Comparison of ENCODE assay signal across 10 mouse cellular contexts in the genomic region with DNA sequence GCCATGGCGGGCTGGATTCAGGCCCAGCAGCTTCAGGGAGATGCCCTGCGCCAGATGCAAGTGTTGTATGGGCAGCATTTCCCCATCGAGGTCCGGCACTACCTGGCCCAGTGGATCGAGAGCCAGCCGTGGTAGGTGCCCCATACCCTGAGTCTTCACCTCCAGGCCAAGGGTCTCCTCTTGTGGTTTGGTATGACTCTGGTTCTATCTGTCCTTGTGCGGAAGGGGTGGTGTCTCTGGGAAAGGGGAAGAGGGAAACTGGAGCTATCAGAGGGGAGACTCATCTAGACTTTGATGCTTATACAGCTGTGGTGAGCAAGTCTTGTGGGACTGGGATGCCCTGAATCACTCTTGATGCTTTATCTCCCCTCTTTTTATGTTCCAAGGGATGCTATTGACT. TPM values are rescaled to one million over a fixed set of nuclear protein-coding genes. Genes with fewer than 3 reads are reported as not detected.
A peak's percentile ranks its signal among the peaks of the same experiment; 100 is the strongest.
DNase-seq lines count a peak whose midpoint lies in the region; ATAC-seq and TF ChIP-seq lines count a peak whose summit lies in the region.
"Had no signal": no experiment of that assay in that cellular context is flagged by ENCODE, and none has a peak within 500 bp of the region (broad histone marks: within the 10 kb centered on the region; RNA-seq: fewer than 3 reads in every experiment).

No protein-coding gene starts in this region.

- H3K27ac ChIP-seq in heart, embryonic 12.5 days (ENCODE audit: poor library complexity, severe bottlenecking) = no peak overlapping the region
- H3K27ac ChIP-seq in embryonic facial prominence, embryonic 15.5 days (replicated peaks) = no peak overlapping the region
- H3K27ac ChIP-seq in liver, embryonic 16.5 days (ENCODE audit: low read length) = no peak overlapping the region
- H3K27ac ChIP-seq: hindbrain, postnatal 0 days had no signal

- H3K79me2 ChIP-seq in C2C12 (ENCODE audit: control insufficient read depth, insufficient read depth) = no peaks in the 10 kb centered on the region

- H3K4me3 ChIP-seq in heart, embryonic 12.5 days = peak overlapping the region; percentile 74; the same call in 1 of the 2 replicates
- H3K4me3 ChIP-seq in C2C12 (ENCODE audit: insufficient read depth, poor library complexity, severe bottlenecking) = no peak overlapping the region
- peak overlapping the region; percentile 53; the same call in 1 of the 2 replicates for H3K4me3 ChIP-seq in embryonic facial prominence, embryonic 15.5 days (replicated peaks)
- H3K4me3 ChIP-seq in liver, embryonic 16.5 days (ENCODE audit: low read depth, low read length) = peak overlapping the region; percentile 68

- peaks cover 45% of the 10 kb centered on the region for H3K27me3 ChIP-seq in heart, embryonic 12.5 days (replicated peaks)
- H3K27me3 ChIP-seq in C2C12 (ENCODE audit: control insufficient read depth, insufficient read depth, insufficient read length) = no peaks in the 10 kb centered on the region
- H3K27me3 ChIP-seq in embryonic facial prominence, embryonic 15.5 days = peaks cover 22% of the 10 kb centered on the region; the same call in 1 of the 2 replicates
- no peaks in the 10 kb centered on the region; the same call in 1 of the 2 replicates for H3K27me3 ChIP-seq in liver, embryonic 16.5 days (ENCODE audit: control insufficient read depth, insufficient read depth, low read depth, low read length)

- no peak for TF ChIP-seq CTCF in C2C12 (IDR thresholded peaks at IDR 0.05; ENCODE audit: control insufficient read depth, insufficient read depth, insufficient read length)

- H3K9ac ChIP-seq in heart, embryonic 12.5 days = 0 out of 2 replicates have a peak overlapping the region, but pooled peaks have one; percentile 83
- H3K9ac ChIP-seq in embryonic facial prominence, embryonic 15.5 days = no peak overlapping the region
- peak overlapping the region; percentile 66; the same call in 1 of the 2 replicates for H3K9ac ChIP-seq in liver, embryonic 16.5 days (ENCODE audit: low read depth, low read length)

- ATAC-seq in heart, embryonic 12.5 days (ENCODE audit: insufficient number of reproducible peaks, low FRiP score) = no peak
- ATAC-seq in embryonic facial prominence, embryonic 15.5 days (ENCODE audit: insufficient number of reproducible peaks, low FRiP score, low TSS enrichment, low read depth) = no peak
- ATAC-seq in liver, embryonic 16.5 days (ENCODE audit: low read depth) = no peak
- ATAC-seq: CD4-positive, CD25-positive, alpha-beta regulatory T cell, adult 4 months had no signal

- H3K4me1 ChIP-seq in heart, embryonic 12.5 days (replicated peaks) = peaks cover 17% of the 10 kb centered on the region
- H3K4me1 ChIP-seq in embryonic facial prominence, embryonic 15.5 days = peaks cover 13% of the 10 kb centered on the region
- peaks cover 22% of the 10 kb centered on the region for H3K4me1 ChIP-seq in liver, embryonic 16.5 days (ENCODE audit: control insufficient read depth, low read depth, low read length)

- peak overlapping the region; percentile 96 for H3K4me2 ChIP-seq in heart, embryonic 12.5 days
- H3K4me2 ChIP-seq in embryonic facial prominence, embryonic 15.5 days (replicated peaks) = no peak overlapping the region
- H3K4me2 ChIP-seq in liver, embryonic 16.5 days (ENCODE audit: low read depth, low read length) = peak overlapping the region; percentile 91

- 76% methylated on average over 7 of the region's 7 CpGs for WGBS in heart, embryonic 12.5 days
- WGBS in embryonic facial prominence, embryonic 15.5 days = 86% methylated on average over 7 of the region's 7 CpGs
- WGBS in liver, embryonic 16.5 days (ENCODE audit: insufficient replicate concordance) = 26% methylated on average over 7 of the region's 7 CpGs

- peak overlapping the region; percentile 5 for H3ac ChIP-seq in C2C12 (ENCODE audit: control insufficient read depth, insufficient read length, low read depth)

- DNase-seq in heart, adult 11 months = no peak
- DNase-seq in gastrocnemius, adult 18-20 months (ENCODE audit: low spot score) = no peak
- no peak for DNase-seq in spleen, postnatal 10 days (ENCODE audit: low spot score in 2 of 2)
- no peak for DNase-seq in adrenal gland, adult (ENCODE audit: inconsistent age in 2 of 2, low spot score in 1 of 2)

- H3K36me3 ChIP-seq in heart, embryonic 12.5 days = no peaks in the 10 kb centered on the region
- H3K36me3 ChIP-seq in C2C12 (ENCODE audit: control insufficient read depth, insufficient read depth) = no peaks in the 10 kb centered on the region
- H3K36me3 ChIP-seq in embryonic facial prominence, embryonic 15.5 days = no peaks in the 10 kb centered on the region
- no peaks in the 10 kb centered on the region for H3K36me3 ChIP-seq in liver, embryonic 16.5 days (ENCODE audit: control insufficient read depth, insufficient read depth)

- no peaks in the 10 kb centered on the region for H3K79me3 ChIP-seq in C2C12 (ENCODE audit: low read depth)

- H3K9me3 ChIP-seq in heart, embryonic 12.5 days (replicated peaks) = no peaks in the 10 kb centered on the region
- no peaks in the 10 kb centered on the region for H3K9me3 ChIP-seq in embryonic facial prominence, embryonic 15.5 days (replicated peaks)
- H3K9me3 ChIP-seq in liver, embryonic 16.5 days (replicated peaks; ENCODE audit: control insufficient read depth, low read length) = no peaks in the 10 kb centered on the region

TF ChIP-seq in C2C12, 6 proteins besides CTCF, POLR2A, EP300 and RAD21:
- TF ChIP-seq MAX (IDR thresholded peaks at IDR 0.05) = no peak
- TF ChIP-seq MYOD1 (IDR thresholded peaks at IDR 0.05; ENCODE audit: control insufficient read depth, insufficient read length, low read depth) = peak; percentile 90
TF ChIP-seq in C2C12: peak in this region for 1.

RNA-seq across cellular contexts. Expression of a gene that starts 2.2 kb away (rescaled TPM):
- polyA plus RNA-seq in heart, embryonic 12.5 days (2016; fragmentation: Nextera tagmentation; extraction: Ambion mirVana) = 6.6 and 8.3 TPM in 2 replicates
- 13.3 TPM for polyA plus RNA-seq in C2C12 (2012; fragmentation: generic; extraction: Trizol)
- polyA plus RNA-seq in embryonic facial prominence, embryonic 15.5 days (2015; fragmentation: Nextera tagmentation; extraction: Ambion mirVana) = 9.7 and 10.4 TPM in 2 replicates
- 8.1 and 8.3 TPM in 2 replicates for polyA plus RNA-seq in liver, embryonic 16.5 days (2015; fragmentation: Nextera tagmentation; extraction: Ambion mirVana)
- 10 to 100 TPM; 11.3 to 13.3 TPM for total RNA-seq in gastrocnemius, adult 18-20 months (2021)

RNA-seq across cellular contexts. Expression of a gene that starts 10.8 kb away (rescaled TPM):
- polyA plus RNA-seq in heart, embryonic 12.5 days (2016; fragmentation: Nextera tagmentation; extraction: Ambion mirVana) = 35.0 and 35.3 TPM in 2 replicates
- 2.4 TPM for polyA plus RNA-seq in C2C12 (2012; fragmentation: generic; extraction: Trizol)
- polyA plus RNA-seq in embryonic facial prominence, embryonic 15.5 days (2015; fragmentation: Nextera tagmentation; extraction: Ambion mirVana) = 24.9 and 25.3 TPM in 2 replicates
- 21.8 and 22.6 TPM in 2 replicates for polyA plus RNA-seq in liver, embryonic 16.5 days (2015; fragmentation: Nextera tagmentation; extraction: Ambion mirVana)
- 100 to 1,000 TPM; 125 to 170 TPM for total RNA-seq in gastrocnemius, adult 18-20 months (2021)
